Mouse (Mus musculus) left cerebral cortex, postnatal 36 days (tissue): ENCODE measurements around the gene Actc1. TPM values are rescaled to one million over a fixed set of nuclear protein-coding genes. Genes with fewer than 3 reads are reported as not detected.

Source experiments
- DNase-seq, 2 experiments: peaks; one replicate each; pipeline ENCODE4 v3.0.0; 2021 to 2022; ENCODE audit warnings: low spot score in 2 of 2, mixed read lengths in 1 of 2
- intact Hi-C: fragments of 180-260 bp; cut with DNase I; formaldehyde crosslinking; loops from one replicate; pipeline ENCODE4 v1.15.1; 2025
- total RNA-seq, 2 experiments: library from RNA; stranded (reverse); gene quantifications; 2 replicates each; pipeline ENCODE4 v1.2.3; 2021

Gene Actc1
- total RNA-seq, 2 experiments from 2014 or later = not detected

DNA sequence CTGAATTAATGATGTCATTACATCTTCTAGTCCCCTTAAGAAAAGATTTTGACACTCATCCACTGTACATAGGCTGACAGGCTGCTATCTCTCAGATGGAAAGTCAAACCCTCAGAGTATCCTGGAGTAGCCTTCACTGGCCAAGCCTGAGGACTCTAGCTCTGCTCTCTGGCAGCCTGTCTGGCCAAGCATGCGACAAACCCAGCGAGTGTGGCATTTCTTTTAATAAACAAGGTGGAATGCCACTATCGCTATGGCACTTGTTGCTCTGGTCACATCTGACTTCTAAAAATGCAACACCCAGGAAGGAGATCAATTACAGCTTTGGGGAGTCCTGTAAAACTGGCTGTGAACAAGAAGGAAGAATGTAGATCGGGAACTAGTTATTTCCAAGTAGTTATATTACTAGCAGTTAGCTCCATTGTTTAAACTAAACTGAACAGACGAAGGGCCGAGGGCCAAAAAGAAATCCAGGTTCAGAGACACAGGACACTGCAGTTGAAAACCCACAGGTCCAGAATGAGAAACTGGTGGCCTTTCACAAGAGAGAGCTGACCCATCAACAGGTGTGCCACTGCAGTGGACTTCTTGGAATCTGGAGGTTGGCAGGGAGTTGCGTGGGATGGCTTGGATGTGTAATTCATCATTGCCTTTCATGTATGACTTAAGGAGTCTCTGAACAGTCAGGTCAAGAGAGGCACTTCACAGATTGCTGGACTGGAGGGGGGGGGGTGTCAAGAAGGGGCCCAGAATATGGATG, 2.1 kb downstream of the Actc1 start:
- intact Hi-C loops = no loop called here
- no peak for DNase-seq

- intact Hi-C loops = no loop called here
- no peak for DNase-seq
These were observed 3.2 kb downstream of the Actc1 start for GRCm38 (mm10) chr2:114050150-114050549.

- intact Hi-C loops = no loop called here
- no peak for DNase-seq
These were observed 4.0 kb downstream of the Actc1 start for GRCm38 (mm10) chr2:114049372-114049771.

DNA sequence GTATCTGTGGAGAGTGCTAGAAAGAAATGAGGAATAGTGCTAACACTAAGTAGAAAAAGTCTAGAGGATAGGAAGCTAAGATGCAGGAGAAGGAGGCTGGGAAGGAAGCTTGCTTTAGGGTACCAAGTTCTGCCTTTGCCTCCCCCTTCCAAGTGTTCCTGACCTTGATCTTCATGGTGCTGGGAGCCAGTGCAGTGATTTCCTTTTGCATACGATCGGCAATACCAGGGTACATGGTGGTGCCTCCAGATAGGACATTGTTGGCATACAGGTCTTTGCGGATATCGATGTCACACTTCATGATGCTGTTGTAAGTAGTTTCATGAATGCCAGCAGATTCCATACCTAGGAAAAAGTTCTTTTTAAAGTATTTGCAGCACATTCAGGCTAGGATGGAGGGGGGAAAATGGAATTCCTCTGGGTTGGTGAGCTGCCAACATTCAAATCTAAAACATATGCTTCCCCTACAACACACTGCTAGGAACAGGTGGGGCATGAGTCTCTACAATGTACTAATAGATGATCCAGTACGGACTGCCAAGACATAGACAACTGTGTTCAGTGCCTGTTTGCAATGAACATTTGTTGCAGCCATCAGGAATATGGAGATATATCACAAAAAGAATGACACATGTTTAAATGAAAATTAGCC, 5.3 kb downstream of the Actc1 start:
- intact Hi-C loops = no loop called here
- DNase-seq = no peak

- intact Hi-C loops = no loop called here
These were observed 7.1 kb downstream of the Actc1 start for GRCm38 (mm10) chr2:114046151-114046664.

DNA sequence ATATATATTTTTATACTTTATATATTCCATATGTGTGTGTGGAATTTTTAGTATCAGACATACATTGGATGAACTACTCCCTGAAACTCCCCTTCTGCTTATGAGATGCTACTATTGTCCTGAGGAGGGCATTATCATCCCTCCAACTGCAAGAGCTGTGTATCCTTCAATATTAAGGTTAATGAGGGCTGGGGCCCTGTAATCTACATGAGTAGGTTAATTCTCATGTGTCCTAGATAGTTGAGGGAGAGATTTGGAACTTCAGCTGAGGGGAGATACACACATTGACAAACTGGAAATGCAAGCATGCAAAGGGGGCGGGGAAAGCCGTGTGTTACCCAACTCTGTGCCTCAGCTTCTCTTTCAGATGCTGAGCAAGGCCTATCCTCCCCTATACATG, 15.4 kb downstream of the Actc1 start:
- intact Hi-C loops = no loop called here

More at GRCm38 (mm10) chr2:114046151-114046664, 7.1 kb downstream of the Actc1 start:
- no peak for DNase-seq

DNA sequence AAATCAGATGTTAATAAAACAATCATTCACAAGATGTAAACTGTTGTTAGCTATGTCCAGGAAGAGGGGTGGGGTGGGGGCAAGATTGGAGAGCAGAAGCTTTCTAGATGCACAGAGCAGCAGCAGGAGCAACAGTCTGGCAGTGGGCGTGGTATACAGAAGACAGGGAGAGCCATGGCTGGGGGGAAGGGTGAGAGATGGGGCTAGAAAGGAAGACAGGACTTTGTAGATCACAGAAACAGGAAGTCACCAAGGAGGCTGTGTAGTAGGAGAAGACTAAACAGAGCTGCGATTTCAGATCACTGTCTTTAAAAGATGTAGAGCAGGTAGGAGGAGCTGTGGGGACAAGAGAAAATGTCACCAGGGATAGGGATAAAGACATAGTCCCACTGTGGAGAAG, 21.1 kb downstream of the Actc1 start:
- DNase-seq = no peak
- intact Hi-C loops = no loop called here

More for the DNA sequence above, 15.4 kb downstream of the Actc1 start:
- no peak for DNase-seq

GRCm38 (mm10) chr2:114023383-114023782, 30.0 kb downstream of the Actc1 start:
- intact Hi-C loops = no loop called here
- no peak for DNase-seq

DNA sequence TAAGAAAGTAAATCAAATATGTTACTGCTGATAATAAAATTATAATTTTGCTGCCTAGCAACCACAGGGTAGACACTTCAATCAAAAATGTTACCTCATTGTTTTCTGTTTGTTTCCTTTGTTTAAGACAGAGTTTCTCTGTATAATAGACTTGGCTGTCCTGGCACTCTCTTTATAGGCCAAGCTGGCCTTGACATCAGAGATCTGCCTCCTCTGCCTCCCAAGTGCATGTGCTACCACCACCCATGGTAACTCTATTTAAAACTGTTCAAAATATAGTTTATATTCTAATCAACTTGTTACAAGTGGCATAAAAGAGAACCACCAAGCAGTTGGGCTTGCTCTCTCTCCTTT, 33.2 kb downstream of the Actc1 start:
- DNase-seq = no peak
- intact Hi-C loops = no loop called here

DNA sequence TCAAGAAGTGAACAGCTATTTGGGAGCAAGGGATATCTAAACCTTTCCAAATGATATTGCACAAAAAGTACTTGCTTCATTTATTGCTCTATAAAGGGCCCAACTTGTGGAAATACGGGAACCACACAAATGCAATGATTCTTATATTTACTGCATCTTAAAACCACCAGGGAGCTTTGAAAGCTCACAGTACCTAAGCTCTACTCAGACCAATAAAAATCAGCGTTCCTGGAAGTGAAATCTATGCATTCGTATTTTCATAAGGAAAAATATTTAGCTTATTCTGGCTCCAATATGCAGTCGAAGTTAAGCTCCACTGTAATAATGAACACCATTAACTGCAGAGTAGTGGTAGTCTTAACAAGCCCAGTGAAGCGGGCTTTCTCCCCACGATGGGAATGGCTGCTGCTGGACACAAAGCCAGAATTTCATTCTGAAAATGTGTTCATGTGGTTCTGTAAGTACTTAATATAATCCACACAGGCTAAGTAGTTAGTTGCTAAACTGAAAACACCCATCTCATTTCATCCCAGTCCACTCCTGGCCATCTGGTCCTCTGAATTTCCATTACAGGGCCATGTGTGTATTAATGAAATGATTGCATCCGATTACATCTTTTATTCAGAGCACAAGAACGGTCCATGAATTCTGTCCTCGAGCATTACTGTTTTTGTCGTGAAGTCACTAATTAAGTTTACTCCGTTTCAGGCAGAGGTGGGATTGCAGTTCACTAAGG, 33.7 kb downstream of the Actc1 start:
- no peak for DNase-seq
- intact Hi-C loops = no loop called here

- intact Hi-C loops = no loop called here
These were observed 35.2 kb downstream of the Actc1 start for GRCm38 (mm10) chr2:114018136-114018535.

DNA sequence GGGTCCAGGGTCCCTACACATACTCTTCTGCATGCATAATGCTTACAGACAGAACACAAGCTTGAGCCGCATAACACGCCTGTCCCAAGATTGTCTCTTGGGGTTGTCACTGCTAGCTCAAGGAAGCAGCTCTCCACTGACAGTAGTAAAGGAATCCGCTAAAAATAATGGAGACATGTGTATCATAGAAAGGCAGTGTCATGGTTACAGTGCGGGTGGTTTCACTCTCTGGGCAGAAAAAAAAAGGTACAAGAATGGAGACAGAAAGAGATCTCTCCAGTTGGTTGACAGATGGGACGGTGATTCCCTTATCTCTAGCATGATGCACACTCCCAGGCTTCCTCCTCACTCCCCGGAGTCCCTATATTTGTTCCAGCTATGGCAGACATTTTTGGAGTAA, 38.5 kb downstream of the Actc1 start:
- DNase-seq = no peak
- intact Hi-C loops = no loop called here

More at GRCm38 (mm10) chr2:114018136-114018535, 35.2 kb downstream of the Actc1 start:
- DNase-seq = no peak

DNA sequence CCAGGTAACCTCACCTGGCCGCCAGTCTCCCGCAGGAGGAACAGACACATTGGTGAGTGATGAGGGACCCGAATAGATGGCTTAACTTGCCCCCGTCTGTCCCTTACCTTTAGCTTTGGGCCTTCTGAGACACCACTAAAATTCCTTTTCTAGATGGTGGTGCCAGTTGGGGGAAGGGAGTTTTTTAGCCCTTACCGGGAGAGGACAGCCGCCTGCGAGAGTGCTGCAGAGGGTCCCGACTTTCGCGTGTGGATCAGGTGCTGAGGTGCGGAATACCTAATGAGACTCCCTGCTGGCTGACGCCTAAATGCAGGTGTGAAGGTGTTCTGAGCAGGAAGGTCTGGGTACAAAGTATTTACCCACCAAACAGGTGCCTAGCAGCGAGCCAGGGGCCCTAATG, 39.5 kb downstream of the Actc1 start:
- intact Hi-C loops = no loop called here
- DNase-seq = peak in 1 of 2 experiments; percentile 11

DNA sequence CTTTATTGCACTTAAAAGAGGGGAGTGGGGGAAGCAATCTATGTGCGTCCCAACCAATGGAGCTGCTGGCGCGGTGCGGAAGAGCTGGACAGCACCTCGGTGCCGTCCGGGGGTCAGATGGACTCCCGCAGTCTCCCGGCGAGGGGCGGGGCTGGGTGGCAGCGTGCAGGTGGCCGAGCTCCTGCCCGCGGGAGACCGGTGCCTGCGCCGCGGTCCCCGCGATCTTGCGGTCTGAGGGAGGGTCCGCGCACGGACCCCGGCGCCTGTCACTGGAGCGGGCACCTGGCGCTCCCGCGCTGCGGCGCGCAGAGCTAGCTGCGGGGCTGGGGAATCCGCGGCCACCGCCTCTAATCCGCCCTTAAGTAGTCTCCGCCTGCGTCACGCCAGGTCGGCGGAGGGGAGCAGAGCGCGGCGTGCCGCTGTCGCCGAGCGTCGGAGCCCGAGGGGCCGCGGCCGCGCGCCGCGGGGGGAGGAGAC, 40.0 kb downstream of the Actc1 start, which contains the start of gene Gjd2:
Gjd2 (minus strand) TSS at position 325 of the 477 bp plus-strand sequence.
- DNase-seq = peak; percentile 16 to 38
- intact Hi-C loops = no loop called here

GRCm38 (mm10) chr2:114012749-114013211, 40.6 kb downstream of the Actc1 start:
- DNase-seq = peak in 1 of 2 experiments; percentile 10
- intact Hi-C loops = no loop called here

DNA sequence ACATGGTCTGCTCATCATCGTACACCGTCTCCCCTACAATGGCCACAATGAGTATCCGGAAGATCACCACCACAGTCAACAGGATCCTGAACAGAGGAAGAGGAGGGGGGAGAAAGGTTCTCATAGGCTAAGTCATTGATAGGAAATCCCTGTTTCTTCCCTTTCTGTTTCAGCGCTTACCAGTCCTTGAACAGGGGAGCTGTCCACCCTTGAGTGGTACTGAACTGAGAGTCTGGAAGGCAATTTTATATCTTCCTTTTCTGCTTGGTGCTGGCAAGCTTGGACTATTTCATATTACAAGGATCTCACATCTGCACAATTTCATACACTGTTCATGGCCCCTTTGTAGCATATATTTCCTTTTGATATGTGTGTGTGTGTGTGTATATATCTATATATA, 41.5 kb downstream of the Actc1 start:
- no peak for DNase-seq
- intact Hi-C loops = no loop called here

- DNase-seq = no peak
- intact Hi-C loops = no loop called here
These were observed 45.0 kb downstream of the Actc1 start for GRCm38 (mm10) chr2:114008321-114008720.

GRCm38 (mm10) chr2:113997484-113997883, 55.9 kb downstream of the Actc1 start:
- intact Hi-C loops = no loop called here
- no peak for DNase-seq
